Mouse (Mus musculus): ENCODE measurements around the gene Fbxo24. TPM values are rescaled to one million over a fixed set of nuclear protein-coding genes. Genes with fewer than 3 reads are reported as not detected.

Gene Fbxo24
- polyA plus RNA-seq, 1 experiment, result 0.72 TPM

GRCm38 (mm10) chr5:137562965-137563364 lies 65.8 kb downstream of the Fbxo24 start:
- Histone ChIP-seq H3ac (ENCODE audit: control insufficient read depth, insufficient read length) (no peak overlapping the region), H3K4me2 (ENCODE audit: low read depth) (no peak overlapping the region), H3K27me3 (ENCODE audit: control insufficient read depth, insufficient read depth, insufficient read length) (peaks cover 37% of the 10 kb centered on the region), H3K36me3 (ENCODE audit: control insufficient read depth, insufficient read depth) (no peaks in the 10 kb centered on the region), H3K4me3 (no peak overlapping the region), H3K79me2 (ENCODE audit: control insufficient read depth, insufficient read depth) (no peaks in the 10 kb centered on the region)
- TF ChIP-seq MYOD1 (IDR thresholded peaks at IDR 0.05; ENCODE audit: control insufficient read depth in 1 of 3, insufficient read length in 2 of 3, low read depth in 2 of 3) (no peak), POLR2A (IDR thresholded peaks at IDR 0.05; ENCODE audit: insufficient read length, low read depth) (no peak), CEBPB (IDR thresholded peaks at IDR 0.05; ENCODE audit: insufficient read depth, poor library complexity, severe bottlenecking) (no peak), SRF (IDR thresholded peaks at IDR 0.05; ENCODE audit: control insufficient read depth, insufficient read length, low read depth) (no peak), USF1 (IDR thresholded peaks at IDR 0.05; ENCODE audit: low read depth) (no peak), E2F4 (IDR thresholded peaks at IDR 0.05; ENCODE audit: insufficient read depth) (no peak), MYOG (IDR thresholded peaks at IDR 0.05; ENCODE audit: control insufficient read depth in 1 of 3, insufficient read depth in 1 of 3, insufficient read length in 2 of 3, low read depth in 2 of 3) (no peak), MAX (IDR thresholded peaks at IDR 0.05; ENCODE audit: low read depth) (no peak), REST (IDR thresholded peaks at IDR 0.05; ENCODE audit: insufficient read depth, insufficient read length) (no peak), POLR2AphosphoS2 (IDR thresholded peaks at IDR 0.05; ENCODE audit: insufficient read length, low read depth) (no peak), TCF12 (IDR thresholded peaks at IDR 0.05; ENCODE audit: insufficient read depth, poor library complexity, severe bottlenecking) (no peak), TCF3 (IDR thresholded peaks at IDR 0.05; ENCODE audit: insufficient read length, low read depth) (no peak)

Other genes with a start within 250 kb of the Fbxo24 start
- 0.01 TPM for gene Zan, start 151.9 kb downstream of the Fbxo24 start, polyA plus RNA-seq (2012; fragmentation: generic; extraction: Trizol)
- gene Pop7, start 126.5 kb downstream of the Fbxo24 start, polyA plus RNA-seq (2012; fragmentation: generic; extraction: Trizol), result 53.0 TPM
- gene Gigyf1, start 110.5 kb downstream of the Fbxo24 start, polyA plus RNA-seq (2012; fragmentation: generic; extraction: Trizol), result 9.6 TPM
- not detected for gene Epo, start 95.8 kb downstream of the Fbxo24 start, polyA plus RNA-seq (2012; fragmentation: generic; extraction: Trizol)
- gene Gnb2, start 95.5 kb downstream of the Fbxo24 start, polyA plus RNA-seq (2012; fragmentation: generic; extraction: Trizol), result 632 TPM
- gene Actl6b, start 75.5 kb downstream of the Fbxo24 start, polyA plus RNA-seq (2012; fragmentation: generic; extraction: Trizol), result not detected
- gene Tfr2, start 59.2 kb downstream of the Fbxo24 start, polyA plus RNA-seq (2012; fragmentation: generic; extraction: Trizol), result 1.1 TPM
- gene Mospd3, start 27.9 kb downstream of the Fbxo24 start, polyA plus RNA-seq (2012; fragmentation: generic; extraction: Trizol), result 30.3 TPM
- gene Pcolce, start 15.2 kb downstream of the Fbxo24 start, polyA plus RNA-seq (2012; fragmentation: generic; extraction: Trizol), result 368 TPM
- 29.1 TPM for gene Lrch4, start 119 bp upstream of the Fbxo24 start, polyA plus RNA-seq (2012; fragmentation: generic; extraction: Trizol)
- gene Gm20605, start 173 bp upstream of the Fbxo24 start, polyA plus RNA-seq (2012; fragmentation: generic; extraction: Trizol), result 3.3 TPM
- 4.6 TPM for gene Sap25, start 12.3 kb upstream of the Fbxo24 start, polyA plus RNA-seq (2012; fragmentation: generic; extraction: Trizol)
- gene Irs3, start 16.7 kb upstream of the Fbxo24 start, polyA plus RNA-seq (2012; fragmentation: generic; extraction: Trizol), result 0.04 TPM
- 8.7 TPM for gene Agfg2, start 55.7 kb upstream of the Fbxo24 start, polyA plus RNA-seq (2012; fragmentation: generic; extraction: Trizol)
- 2.7 TPM for gene Nyap1, start 112.6 kb upstream of the Fbxo24 start, polyA plus RNA-seq (2012; fragmentation: generic; extraction: Trizol)
- gene Tsc22d4, start 116.7 kb upstream of the Fbxo24 start, polyA plus RNA-seq (2012; fragmentation: generic; extraction: Trizol), result 48.1 TPM
- 40.4 TPM for gene Ppp1r35, start 149.8 kb upstream of the Fbxo24 start, polyA plus RNA-seq (2012; fragmentation: generic; extraction: Trizol)
- 34.4 TPM for gene Mepce, start 158.7 kb upstream of the Fbxo24 start, polyA plus RNA-seq (2012; fragmentation: generic; extraction: Trizol)
- 2.2 TPM for gene Zcwpw1, start 158.8 kb upstream of the Fbxo24 start, polyA plus RNA-seq (2012; fragmentation: generic; extraction: Trizol)
- gene Pilra, start 207.3 kb upstream of the Fbxo24 start, polyA plus RNA-seq (2012; fragmentation: generic; extraction: Trizol), result 0.05 TPM
- gene Pilrb1, start 229.1 kb upstream of the Fbxo24 start, polyA plus RNA-seq (2012; fragmentation: generic; extraction: Trizol), result not detected
- not detected for gene Pilrb2, start 242.8 kb upstream of the Fbxo24 start, polyA plus RNA-seq (2012; fragmentation: generic; extraction: Trizol)